Mouse (Mus musculus) bone marrow, adult 2 months (tissue): Measurements from ENCODE around the gene Ldlr.

Experiments
- CTCF ChIP-seq: fragments of 200-500 bp; IDR thresholded peaks from 2 replicates; pipeline ENCODE4 v1.5.1; 2011; ENCODE audit warnings: low read length, control low read depth; ENCODE audit not compliant: control insufficient read depth, insufficient read depth
- POLR2A ChIP-seq: fragments of 200-500 bp; IDR thresholded peaks from 2 replicates; pipeline ENCODE4 v1.6.1; 2011; ENCODE audit warnings: low read depth, mild to moderate bottlenecking, control low read depth, low read length, borderline replicate concordance; ENCODE audit not compliant: control insufficient read depth

- no peak for TF ChIP-seq POLR2A
- no peak for TF ChIP-seq CTCF
Measured at GRCm38 (mm10) chr9:21677706-21678105, 45.6 kb upstream of the Ldlr start.
